Mouse (Mus musculus): ENCODE results near the gene Gsap.
A peak's percentile ranks its signal among the peaks of the same experiment; 100 is the strongest.

Gene Gsap

GRCm38 (mm10) chr5:21185764-21186685, at the start of gene Gsap:
Gene Gsap (plus strand): TSS chr5:21186255.
- DNase-seq (ENCODE audit: low spot score in 2 of 2), result peak; percentile 63 to 73

GRCm38 (mm10) chr5:21136575-21136974, 49.5 kb upstream of the Gsap start:
- DNase-seq (ENCODE audit: low spot score in 2 of 2), result no peak

DNA sequence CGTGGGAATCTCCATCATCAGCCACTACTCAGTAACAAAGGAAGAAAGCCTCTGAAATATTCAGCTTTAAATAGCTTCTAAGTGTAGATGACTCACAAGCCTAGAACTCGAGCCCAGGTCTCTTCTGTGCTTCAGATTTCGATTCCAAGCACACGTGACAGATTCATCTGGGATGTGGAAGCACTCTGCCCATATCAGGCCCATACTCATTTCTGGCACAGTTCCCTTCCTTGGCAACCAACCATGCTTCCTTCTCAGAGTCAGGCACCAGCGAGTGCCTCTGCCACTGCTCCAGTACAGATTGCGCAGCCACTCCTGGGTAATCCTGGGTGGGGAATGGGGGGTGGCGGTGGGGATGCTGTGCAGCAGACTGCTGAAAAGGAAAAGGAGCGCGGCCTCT, 46.5 kb upstream of the Gsap start:
- peak; percentile 85 to 89 for DNase-seq (ENCODE audit: low spot score in 2 of 2)

DNA sequence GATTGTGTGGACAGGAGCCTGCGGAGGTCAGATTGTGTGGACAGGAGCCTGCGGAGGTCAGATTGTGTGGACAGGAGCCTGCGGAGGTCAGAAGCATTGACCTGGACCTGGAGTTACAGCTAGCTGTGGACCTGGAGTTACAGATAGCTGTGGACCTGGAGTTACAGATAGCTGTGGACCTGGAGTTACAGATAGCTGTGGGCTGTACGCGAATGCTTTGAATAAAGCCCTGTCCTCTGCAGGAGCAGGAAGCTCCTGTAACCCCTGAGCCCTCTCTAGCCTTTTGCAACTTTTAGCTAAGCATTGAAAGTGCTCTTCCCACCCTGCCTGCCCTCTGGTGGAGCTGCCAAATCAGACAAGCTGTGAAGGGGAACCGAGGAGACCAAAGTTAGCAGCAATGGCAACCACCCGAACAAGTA, 44.9 kb upstream of the Gsap start:
- peak; percentile 29 to 42 for DNase-seq (ENCODE audit: low spot score in 2 of 2)

- DNase-seq (ENCODE audit: low spot score in 2 of 2), result no peak
Observed at GRCm38 (mm10) chr5:21141626-21142025, 44.4 kb upstream of the Gsap start.

GRCm38 (mm10) chr5:21143032-21143431, 43.0 kb upstream of the Gsap start:
- DNase-seq (ENCODE audit: low spot score in 2 of 2), result no peak

GRCm38 (mm10) chr5:21144506-21145169, 41.4 kb upstream of the Gsap start:
- DNase-seq (ENCODE audit: low spot score in 2 of 2), result peak in 1 of 2 experiments; percentile 31

DNA sequence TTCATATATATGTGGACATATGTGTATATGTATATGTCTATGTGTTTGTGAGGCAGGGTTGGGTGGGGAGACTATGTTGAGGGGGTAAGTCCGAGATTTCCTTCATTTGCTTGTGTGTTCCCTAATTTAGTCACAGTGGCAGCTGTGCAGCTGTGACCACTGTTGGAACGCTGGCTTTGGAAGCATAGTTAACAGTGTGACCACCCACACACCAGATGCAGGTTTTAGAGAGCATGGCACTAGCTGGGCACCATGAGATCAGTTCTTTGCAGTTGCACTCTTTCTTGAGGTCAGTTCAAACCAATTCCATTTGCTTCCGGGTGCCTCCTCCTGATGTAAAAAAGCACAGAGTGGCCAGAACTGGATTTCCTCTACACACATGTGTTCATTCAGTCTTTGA, 37.7 kb upstream of the Gsap start:
- DNase-seq (ENCODE audit: low spot score in 2 of 2), result no peak

GRCm38 (mm10) chr5:21153672-21154071, 32.4 kb upstream of the Gsap start:
- no peak for DNase-seq (ENCODE audit: low spot score in 2 of 2)

DNA sequence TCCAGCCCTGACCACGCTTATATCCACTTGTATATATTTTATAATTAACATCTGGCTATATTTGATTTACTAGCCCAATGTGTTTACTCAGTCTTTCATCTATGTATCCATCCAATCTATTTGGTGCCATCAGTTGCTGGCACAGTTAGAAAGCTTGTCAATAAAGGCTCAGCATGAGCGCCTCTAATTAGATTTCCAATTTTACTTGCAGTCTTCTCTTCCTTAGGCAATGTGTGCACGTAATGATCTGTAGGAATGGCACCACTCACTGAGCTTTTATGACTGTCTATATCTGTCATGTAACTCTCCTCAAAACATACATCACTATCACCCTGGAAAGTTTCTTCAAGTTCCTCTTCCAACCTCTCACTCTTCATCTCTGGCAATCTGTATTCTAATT, 29.3 kb upstream of the Gsap start:
- DNase-seq (ENCODE audit: low spot score in 2 of 2), result no peak

DNA sequence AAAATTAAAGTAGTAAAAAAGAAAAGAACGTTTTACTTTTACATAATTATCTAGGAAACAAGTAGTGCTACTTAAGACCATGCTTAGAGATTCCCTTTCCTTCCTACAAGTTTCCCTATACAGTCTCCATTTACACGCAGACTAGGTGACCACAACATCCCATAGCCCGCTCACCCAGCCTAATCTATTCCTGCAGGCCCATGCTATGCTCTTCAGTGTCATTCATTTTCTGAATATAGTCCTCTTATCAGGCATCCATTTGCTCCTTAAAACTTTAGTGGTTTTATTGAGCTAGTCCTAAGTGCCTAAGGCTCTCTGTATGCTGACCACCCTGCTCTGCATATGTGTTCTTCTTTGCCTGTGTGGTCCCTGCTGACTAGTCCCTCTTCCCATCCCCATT, 26.5 kb upstream of the Gsap start:
- DNase-seq (ENCODE audit: low spot score in 2 of 2), result no peak

DNA sequence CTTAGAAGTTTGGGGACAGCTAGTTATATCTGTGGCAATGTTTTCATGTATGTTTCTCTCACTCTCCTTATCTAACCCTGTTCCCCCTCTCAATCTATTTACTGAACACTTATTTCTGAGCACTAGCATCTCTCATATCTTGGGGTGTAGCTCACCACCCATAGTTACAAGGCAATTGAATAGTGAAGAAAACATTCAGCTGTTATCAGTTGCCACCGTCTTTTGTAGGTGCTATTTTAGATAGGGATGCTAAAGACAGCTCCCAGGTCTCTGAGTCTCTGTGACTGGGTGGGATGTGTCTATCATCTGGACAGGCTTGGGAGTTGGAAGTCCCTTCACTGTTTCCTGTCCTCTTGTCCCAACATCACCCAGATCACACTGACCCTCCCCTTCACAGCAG, 25.3 kb upstream of the Gsap start:
- no peak for DNase-seq (ENCODE audit: low spot score in 2 of 2)

DNA sequence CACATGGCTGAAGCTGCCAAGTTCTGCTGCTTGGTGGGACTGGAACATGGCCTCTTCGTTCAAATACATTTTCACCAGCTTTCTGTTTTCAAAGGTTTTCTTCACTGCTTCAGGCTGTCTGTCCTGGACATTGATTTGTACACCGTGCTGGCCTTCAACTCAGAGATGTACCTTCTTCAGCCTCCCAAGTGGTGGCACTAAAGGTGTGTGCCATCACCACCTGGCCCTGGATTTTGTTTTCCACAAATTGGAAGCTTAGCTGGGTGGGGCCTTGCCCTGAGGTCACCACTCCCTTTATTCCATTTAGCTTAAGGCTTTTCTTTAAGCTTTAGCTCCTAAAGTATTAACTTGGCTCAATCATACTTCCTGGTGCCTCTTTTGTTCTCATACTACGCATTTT, 22.6 kb upstream of the Gsap start:
- DNase-seq (ENCODE audit: low spot score in 2 of 2), result no peak

- peak; percentile 72 to 77 for DNase-seq (ENCODE audit: low spot score in 2 of 2)
Observed at GRCm38 (mm10) chr5:21168689-21169345, 17.2 kb upstream of the Gsap start.

DNA sequence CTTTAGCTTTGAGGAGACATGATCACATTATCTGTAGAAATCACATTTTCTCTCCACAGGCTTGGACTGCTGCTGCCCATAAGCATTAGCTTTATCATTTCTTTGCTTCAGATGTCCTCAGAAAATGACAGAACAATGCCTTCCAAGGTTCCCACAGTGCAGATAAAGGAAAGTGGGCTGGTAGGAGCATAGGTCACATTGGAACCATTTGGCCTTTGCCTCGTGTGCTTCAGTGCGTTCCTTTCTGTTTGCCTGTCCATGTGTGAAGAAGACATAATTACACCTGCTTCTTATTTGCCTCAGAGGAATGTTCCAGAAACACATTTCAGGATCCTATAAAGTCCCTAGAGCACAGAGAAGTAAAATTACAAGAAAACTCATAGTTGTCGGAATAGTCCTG, 16.7 kb upstream of the Gsap start:
- no peak for DNase-seq (ENCODE audit: low spot score in 2 of 2)

DNA sequence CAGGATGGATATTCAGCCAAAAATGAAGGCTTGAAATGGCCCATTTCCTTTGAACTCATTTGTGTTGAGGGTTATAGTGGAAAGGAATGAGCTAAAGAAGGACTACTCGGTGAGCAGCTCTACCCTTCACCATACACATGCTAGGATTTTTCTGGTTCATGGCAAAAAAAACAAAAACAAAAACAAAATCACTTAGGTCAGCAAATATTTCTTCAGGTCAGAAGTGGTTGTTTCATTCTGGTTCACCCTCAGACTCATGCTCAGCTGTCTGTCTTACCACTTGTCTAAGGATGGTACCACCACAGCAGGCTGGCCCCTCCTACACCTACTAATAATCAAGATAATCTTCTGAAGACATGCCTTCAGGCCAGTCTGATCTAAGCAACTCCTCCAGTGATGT, 16.2 kb upstream of the Gsap start:
- no peak for DNase-seq (ENCODE audit: low spot score in 2 of 2)

DNA sequence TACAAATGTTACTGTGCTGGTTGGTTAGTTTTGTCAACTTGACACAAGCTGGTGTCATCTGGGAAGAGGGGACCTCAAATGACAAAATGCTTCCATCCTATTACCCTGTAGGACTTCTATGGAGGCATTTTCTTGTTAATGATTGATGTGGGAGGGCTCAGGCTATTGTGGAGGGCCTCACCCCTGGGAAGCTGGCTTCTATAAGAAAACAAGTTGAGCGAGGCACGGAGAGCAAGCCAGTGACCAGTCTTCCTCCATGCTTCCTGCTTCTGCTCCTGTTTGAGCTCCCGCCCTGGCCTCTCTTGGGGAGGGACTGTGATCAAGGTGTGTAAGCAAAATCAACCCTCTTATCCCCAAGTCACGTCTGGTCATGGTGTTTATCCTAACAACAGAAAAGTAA, 15.6 kb upstream of the Gsap start:
- DNase-seq (ENCODE audit: low spot score in 2 of 2), result no peak

DNA sequence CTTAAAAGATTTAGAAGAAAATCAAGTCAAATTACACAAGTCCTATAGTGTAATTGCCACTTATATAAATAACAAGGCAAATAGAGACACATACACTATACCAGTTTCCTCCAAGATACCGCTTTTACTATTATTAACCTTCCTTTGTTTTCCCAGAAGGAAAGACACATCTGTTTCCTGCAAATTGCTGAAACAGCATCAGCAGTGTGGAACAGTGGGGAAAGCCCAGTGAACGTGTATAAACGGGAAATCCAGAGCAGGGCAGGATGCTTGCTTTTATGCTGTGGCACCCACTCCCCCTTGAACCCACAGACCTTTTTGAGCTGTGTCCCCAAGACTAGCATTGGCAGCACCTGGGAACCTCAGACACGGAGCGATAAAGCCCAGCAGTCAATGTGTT, 15.2 kb upstream of the Gsap start:
- DNase-seq (ENCODE audit: low spot score in 2 of 2), result no peak

- DNase-seq (ENCODE audit: low spot score in 2 of 2), result no peak
Observed at GRCm38 (mm10) chr5:21171336-21171735, 14.7 kb upstream of the Gsap start.

DNA sequence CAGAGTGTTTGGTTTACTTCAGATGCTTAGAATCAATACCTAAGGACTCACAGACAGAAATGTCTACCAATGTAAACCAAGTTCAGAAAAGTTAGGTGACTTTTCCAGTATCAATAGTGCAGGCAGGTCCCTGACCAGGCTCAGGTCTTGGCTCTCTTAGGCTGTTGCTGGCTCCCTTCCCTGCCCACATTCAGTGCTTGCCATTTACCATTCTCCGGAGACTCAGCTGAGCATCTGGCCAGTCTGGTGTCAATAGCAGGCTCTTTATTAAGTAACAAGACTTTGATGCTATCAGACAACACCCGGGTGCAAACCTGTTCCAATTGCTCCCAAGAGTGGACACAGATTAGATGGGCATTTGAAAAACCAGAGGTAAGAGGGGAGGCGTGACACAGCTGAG, 13.7 kb upstream of the Gsap start:
- peak; percentile 35 to 46 for DNase-seq (ENCODE audit: low spot score in 2 of 2)

GRCm38 (mm10) chr5:21175132-21176112, 10.6 kb upstream of the Gsap start:
- peak; percentile 41 to 59 for DNase-seq (ENCODE audit: low spot score in 2 of 2)
